Mouse (Mus musculus): ENCODE data around the gene Hif3a.

- TF ChIP-seq CTCF (conservative IDR thresholded peaks at IDR 0.05; ENCODE audit: low read length) = no peak
- TF ChIP-seq POU5F1 (IDR thresholded peaks at IDR 0.05; ENCODE audit: borderline replicate concordance, low read length) = no peak
These were observed 4.8 kb upstream of the Hif3a start for GRCm38 (mm10) chr7:17067000-17067399.

All from E14TG2a.4 (cell line).